Mouse (Mus musculus) olfactory bulb, adult 2 months (tissue): ENCODE data around the gene Krtap5-4.
A peak's percentile ranks its signal among the peaks of the same experiment; 100 is the strongest.

Experiments
- CTCF ChIP-seq: fragments of 200-500 bp; IDR thresholded peaks from 2 replicates; pipeline ENCODE4 v1.5.1; 2012; ENCODE audit warnings: low read depth, mild to moderate bottlenecking, low read length, moderate library complexity; ENCODE audit not compliant: insufficient read depth
- POLR2A ChIP-seq: fragments of 200-500 bp; IDR thresholded peaks from 2 replicates; pipeline ENCODE4 v1.6.1; 2012; ENCODE audit warnings: mild to moderate bottlenecking, low read depth, low read length, moderate library complexity; ENCODE audit not compliant: insufficient read depth

GRCm38 (mm10) chr7:142284615-142285080 is 18.7 kb upstream of the Krtap5-4 start:
- TF ChIP-seq CTCF (peak; percentile 54; the same call in 1 of the 2 replicates), POLR2A (no peak)
